Mouse (Mus musculus) kidney, adult 2 months (tissue): ENCODE measurements around the gene Nek7. TPM values are rescaled to one million over a fixed set of nuclear protein-coding genes. Genes with fewer than 3 reads are reported as not detected.

Source experiments
- DNase-seq: peaks from one replicate; pipeline ENCODE4 v3.0.0; 2021
- H3K27ac ChIP-seq: fragments of 200-500 bp; 2 replicates; pipeline ENCODE4 v1.5.1; 2012; ENCODE audit warnings: low read depth, low read length, control low read depth, inconsistent platforms; ENCODE audit not compliant: insufficient read depth
- H3K27me3 ChIP-seq: fragments of 200-500 bp; replicated peaks from 2 replicates; pipeline ENCODE4 v1.6.1; 2012; ENCODE audit warnings: mild to moderate bottlenecking, moderate library complexity, low read length, inconsistent platforms; ENCODE audit not compliant: control insufficient read depth, insufficient read depth
- H3K36me3 ChIP-seq: fragments of 200-500 bp; 2 replicates; pipeline ENCODE4 v1.6.1; 2012; ENCODE audit warnings: mild to moderate bottlenecking, moderate library complexity, low read length, inconsistent platforms; ENCODE audit not compliant: control insufficient read depth, insufficient read depth
- H3K4me1 ChIP-seq: fragments of 200-500 bp; 2 replicates; pipeline ENCODE4 v1.6.1; 2011; ENCODE audit warnings: low read length; ENCODE audit not compliant: control insufficient read depth, insufficient read depth
- H3K4me3 ChIP-seq: fragments of 200-500 bp; 2 replicates; pipeline ENCODE4 v1.5.1; 2011; ENCODE audit warnings: mild to moderate bottlenecking, low read depth, low read length, control low read depth; ENCODE audit not compliant: insufficient read depth
- CTCF ChIP-seq: fragments of 200-500 bp; conservative IDR thresholded peaks from 2 replicates; pipeline ENCODE4 v1.5.1; 2011; ENCODE audit warnings: low read depth, mild to moderate bottlenecking, control low read depth, low read length, moderate library complexity, mixed read lengths; ENCODE audit not compliant: insufficient read depth, insufficient read length
- POLR2A ChIP-seq: fragments of 200-500 bp; IDR thresholded peaks from one replicate; pipeline ENCODE4 v1.6.1; 2011; ENCODE audit warnings: low read depth, low read length, control low read depth
- WGBS: fragments of 180-500 bp; shearing (Covaris S2); methylation state at CpG from one replicate; pipeline ENCODE4 v1.1.7; 2018; 5-methylcytosine and 5-hydroxymethylcytosine counted together
- polyA plus RNA-seq: library from polyadenylated mRNA; depleted of rRNA; stranded (reverse); fragments of >200 nt; gene quantifications from 2 replicates; pipeline ENCODE4 v1.2.3, GENCODE M21; 2012

Nek7 gene
- polyA plus RNA-seq, 1 experiment, result 17.1 TPM

DNA sequence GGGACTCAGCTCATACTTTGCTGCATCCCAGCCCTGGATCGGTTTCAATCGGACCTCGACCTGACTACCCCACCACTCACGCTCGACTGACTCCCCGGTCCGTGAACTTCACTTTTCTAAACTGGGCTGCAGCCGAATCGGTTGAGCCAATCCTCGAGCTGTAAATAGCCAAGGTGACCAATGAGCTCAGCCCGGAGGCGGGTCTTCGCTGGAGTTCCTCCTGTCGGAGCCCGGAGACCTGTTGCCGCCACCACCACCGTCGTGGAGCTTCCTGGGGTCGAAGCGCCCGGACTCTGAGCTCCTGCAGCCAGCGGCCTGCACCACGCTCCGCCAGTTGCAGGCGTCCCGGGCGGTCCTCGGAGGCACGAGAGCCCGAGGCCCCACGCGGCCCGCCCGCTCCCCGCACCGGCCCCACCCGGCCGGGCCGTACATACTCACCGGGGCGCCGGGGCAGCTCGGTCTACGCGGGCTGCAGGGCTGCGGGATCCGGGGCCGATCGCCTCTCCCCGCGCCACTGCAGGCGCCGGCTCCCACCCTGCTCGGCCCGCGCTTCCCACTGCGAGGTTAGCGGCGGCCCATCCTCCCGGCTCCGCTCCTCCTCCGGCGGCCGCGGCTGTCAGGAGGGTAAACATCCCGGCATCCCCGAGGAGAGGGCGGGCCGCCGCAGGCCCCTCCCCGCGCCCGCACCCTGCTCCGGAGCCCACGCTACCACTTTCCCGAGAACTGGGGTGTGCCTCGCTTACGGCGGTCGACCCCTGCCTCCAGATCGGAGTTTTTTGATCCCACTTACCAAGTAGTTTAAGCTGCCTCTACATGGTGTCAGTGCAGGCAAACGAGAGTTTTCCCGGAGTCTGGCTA lies 598 bp downstream of the Nek7 start:
- TF ChIP-seq POLR2A (peak; percentile 70), CTCF (no peak)
- peak; percentile 100 for DNase-seq
- Histone ChIP-seq H3K27me3 (no peaks in the 10 kb centered on the region), H3K4me3 (peak overlapping the region; percentile 55), H3K27ac (peak overlapping the region; percentile 93), H3K36me3 (no peaks in the 10 kb centered on the region), H3K4me1 (peaks cover 22% of the 10 kb centered on the region)
- WGBS, result 1% methylated on average over 82 of the region's 83 CpGs

GRCm38 (mm10) chr1:138618012-138618354 lies 2.0 kb downstream of the Nek7 start:
- Histone ChIP-seq H3K27ac (peak overlapping the region; percentile 89), H3K36me3 (no peaks in the 10 kb centered on the region), H3K27me3 (no peaks in the 10 kb centered on the region), H3K4me3 (peak overlapping the region; percentile 51), H3K4me1 (peaks cover 30% of the 10 kb centered on the region)
- peak; percentile 96 for DNase-seq
- 1% methylated on average over 11 of the region's 11 CpGs for WGBS
- TF ChIP-seq CTCF (0 out of 2 replicates have a peak, but pooled peaks have one; percentile 24), POLR2A (peak; percentile 37)

- DNase-seq, result peak; percentile 24
- Histone ChIP-seq H3K27me3 (no peaks in the 10 kb centered on the region), H3K4me3 (peak overlapping the region; percentile 51), H3K36me3 (no peaks in the 10 kb centered on the region), H3K4me1 (peaks cover 30% of the 10 kb centered on the region), H3K27ac (peak overlapping the region; percentile 64)
- no peak for TF ChIP-seq CTCF
- TF ChIP-seq POLR2A, result no peak
- WGBS, result 2% methylated on average over 17 of the region's 17 CpGs
Measured at GRCm38 (mm10) chr1:138617279-138618011, 2.5 kb downstream of the Nek7 start.

- Histone ChIP-seq H3K4me3 (no peak overlapping the region), H3K27me3 (no peaks in the 10 kb centered on the region), H3K27ac (peak overlapping the region; percentile 21; the same call in 1 of the 2 replicates), H3K4me1 (peaks cover 30% of the 10 kb centered on the region), H3K36me3 (no peaks in the 10 kb centered on the region)
- whole genome bisulfite sequencing, result 71% methylated on average over 3 of the region's 3 CpGs
- TF ChIP-seq POLR2A (no peak), CTCF (no peak)
- DNase-seq, result no peak
Measured at GRCm38 (mm10) chr1:138615388-138615787, 4.6 kb downstream of the Nek7 start.

DNA sequence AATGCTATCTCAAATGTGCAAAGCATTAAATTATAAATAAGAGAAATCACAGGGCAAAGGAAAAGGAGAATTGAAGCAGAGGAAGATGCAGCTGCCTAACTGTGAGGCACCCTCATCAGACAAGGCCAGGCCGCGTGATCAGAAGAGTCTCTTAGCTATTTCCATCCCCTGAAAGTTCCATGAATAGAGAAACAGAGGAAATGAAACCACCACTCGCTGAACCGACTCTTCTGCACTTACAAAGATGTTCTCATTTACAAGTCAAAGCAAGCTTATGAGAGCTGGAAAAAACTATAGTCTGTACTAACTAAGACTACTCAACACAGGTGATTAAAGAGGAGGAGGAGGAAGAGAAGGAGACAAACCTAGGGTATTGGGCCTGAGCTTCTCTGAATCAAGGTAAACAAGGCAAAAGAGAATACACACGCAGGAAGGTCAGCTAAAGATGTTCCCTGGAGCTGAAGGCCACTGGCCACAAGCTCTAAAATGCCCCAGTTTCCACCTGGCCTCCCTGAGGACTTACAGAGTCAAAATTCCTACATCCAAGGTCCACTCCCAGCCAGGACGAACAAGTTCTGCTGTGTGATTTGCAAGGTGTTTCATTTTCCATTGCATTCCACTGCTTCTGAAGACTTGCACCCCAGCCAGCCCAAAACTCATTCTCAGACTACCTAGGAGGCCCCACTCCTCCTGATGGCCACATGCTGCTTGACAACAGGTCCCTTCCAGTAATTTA lies 5.2 kb downstream of the Nek7 start:
- Histone ChIP-seq H3K4me1 (peaks cover 27% of the 10 kb centered on the region), H3K36me3 (no peaks in the 10 kb centered on the region), H3K27ac (peak overlapping the region; percentile 21; the same call in 1 of the 2 replicates), H3K4me3 (no peak overlapping the region), H3K27me3 (no peaks in the 10 kb centered on the region)
- TF ChIP-seq CTCF (no peak), POLR2A (no peak)
- DNase-seq, result peak; percentile 48
- WGBS, result 57% methylated on average over 6 of the region's 6 CpGs

DNA sequence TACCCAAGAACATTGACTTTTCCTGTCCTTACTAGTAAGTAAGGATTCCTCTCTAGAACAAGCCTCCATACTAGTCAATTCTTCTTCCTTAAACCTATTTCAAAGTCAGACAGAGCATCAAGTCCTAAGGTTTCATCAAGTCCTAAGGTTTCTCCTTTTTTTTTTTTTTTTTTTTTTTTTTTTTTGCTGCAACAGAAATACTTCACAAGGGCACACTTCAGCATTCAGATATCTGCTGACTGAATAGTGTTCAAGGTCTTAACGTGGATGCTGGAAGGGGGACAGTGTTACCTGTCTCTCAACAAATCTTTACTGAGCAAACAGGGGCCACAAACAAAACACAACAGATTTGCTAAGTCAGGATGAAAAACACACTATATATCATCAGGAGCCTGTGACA lies 7.8 kb downstream of the Nek7 start:
- 41% methylated on average over 1 of the region's 1 CpGs for WGBS
- Histone ChIP-seq H3K27ac (no peak overlapping the region), H3K4me3 (no peak overlapping the region), H3K27me3 (no peaks in the 10 kb centered on the region), H3K36me3 (no peaks in the 10 kb centered on the region), H3K4me1 (peaks cover 29% of the 10 kb centered on the region)
- no peak for TF ChIP-seq CTCF
- no peak for TF ChIP-seq POLR2A
- DNase-seq, result no peak
